Mouse (Mus musculus) lung, adult 2 months (tissue): Measurements from ENCODE around the gene Il12rb1.

Source experiments
- CTCF ChIP-seq: fragments of 200-500 bp; IDR thresholded peaks from 2 replicates; pipeline ENCODE4 v1.5.1; 2011; ENCODE audit warnings: mild to moderate bottlenecking, low read length, control low read depth; ENCODE audit not compliant: insufficient read depth
- POLR2A ChIP-seq: fragments of 200-500 bp; IDR thresholded peaks from 2 replicates; pipeline ENCODE4 v1.6.1; 2011; ENCODE audit warnings: low read depth, mild to moderate bottlenecking, control low read depth, low read length, borderline replicate concordance; ENCODE audit errors: extremely low read depth

DNA sequence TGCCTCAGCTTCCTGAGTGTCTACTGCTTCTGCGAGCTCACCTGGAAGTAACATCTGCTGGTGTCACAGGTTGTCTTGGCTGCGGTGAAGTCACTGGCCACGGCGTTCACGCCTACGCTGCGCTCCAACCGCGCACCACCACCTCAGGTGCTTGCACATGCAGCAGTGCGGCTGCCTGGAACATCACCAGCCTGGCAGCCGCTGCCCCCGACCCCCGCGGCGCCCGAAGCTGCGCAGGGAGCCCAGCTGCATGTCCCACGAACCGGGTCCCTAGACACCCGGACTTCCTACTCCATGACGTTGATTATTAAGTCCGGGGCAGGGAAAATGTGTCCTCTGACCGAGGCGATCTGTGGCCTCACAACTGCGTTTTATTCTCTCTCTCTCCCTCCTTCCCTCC lies 34.2 kb downstream of the Il12rb1 start:
- TF ChIP-seq CTCF: no peak
- TF ChIP-seq POLR2A: no peak
